Mouse (Mus musculus) intestine, embryonic 15.5 days (tissue): Measurements from ENCODE around the gene Prpf6. TPM values are rescaled to one million over a fixed set of nuclear protein-coding genes. Genes with fewer than 3 reads are reported as not detected.

Source experiments
- ATAC-seq: fragments of 200-750 bp; cut with Nextera tagmentation; 2 replicates; pipeline ENCODE4 v1.8.0; 2017; ENCODE audit warnings: moderate TSS enrichment, moderate library complexity
- H3K27ac ChIP-seq: fragments of 300-500 bp; sonication (generic); 2 replicates; pipeline ENCODE4 v1.5.1; 2015; ENCODE audit warnings: mild to moderate bottlenecking, inconsistent platforms
- H3K27me3 ChIP-seq: fragments of 300-500 bp; sonication (generic); replicated peaks from 2 replicates; pipeline ENCODE4 v1.6.1; 2015; ENCODE audit warnings: inconsistent platforms
- H3K36me3 ChIP-seq: fragments of 300-500 bp; sonication (generic); 2 replicates; pipeline ENCODE4 v1.6.1; 2015; ENCODE audit warnings: inconsistent platforms
- H3K4me1 ChIP-seq: fragments of 300-500 bp; sonication (generic); replicated peaks from 2 replicates; pipeline ENCODE4 v1.6.1; 2015; ENCODE audit warnings: inconsistent platforms
- H3K4me2 ChIP-seq: fragments of 300-500 bp; sonication (generic); replicated peaks from 2 replicates; pipeline ENCODE4 v1.6.1; 2015; ENCODE audit warnings: mild to moderate bottlenecking, inconsistent platforms
- H3K4me3 ChIP-seq: fragments of 300-500 bp; sonication (generic); replicated peaks from 2 replicates; pipeline ENCODE4 v1.5.1; 2015; ENCODE audit warnings: inconsistent platforms
- H3K9ac ChIP-seq: fragments of 300-500 bp; sonication (generic); 2 replicates; pipeline ENCODE4 v1.6.1; 2015; ENCODE audit warnings: inconsistent platforms
- H3K9me3 ChIP-seq: fragments of 300-500 bp; sonication (generic); 2 replicates; pipeline ENCODE4 v1.6.1; 2016; ENCODE audit warnings: inconsistent platforms
- WGBS: fragments of 180-500 bp; shearing (Covaris S2); methylation state at CpG from one replicate; pipeline ENCODE4 v1.1.7; 2015; 5-methylcytosine and 5-hydroxymethylcytosine counted together
- polyA plus RNA-seq: library from polyadenylated mRNA; unstranded; fragments of >200 nt; fragmentation: Nextera tagmentation; extraction: Ambion mirVana; gene quantifications from 2 replicates; pipeline ENCODE4 v1.2.1, GENCODE M21; 2015

The Prpf6 gene
- polyA plus RNA-seq, 1 experiment from 2014 or later, result 50.5 TPM

DNA sequence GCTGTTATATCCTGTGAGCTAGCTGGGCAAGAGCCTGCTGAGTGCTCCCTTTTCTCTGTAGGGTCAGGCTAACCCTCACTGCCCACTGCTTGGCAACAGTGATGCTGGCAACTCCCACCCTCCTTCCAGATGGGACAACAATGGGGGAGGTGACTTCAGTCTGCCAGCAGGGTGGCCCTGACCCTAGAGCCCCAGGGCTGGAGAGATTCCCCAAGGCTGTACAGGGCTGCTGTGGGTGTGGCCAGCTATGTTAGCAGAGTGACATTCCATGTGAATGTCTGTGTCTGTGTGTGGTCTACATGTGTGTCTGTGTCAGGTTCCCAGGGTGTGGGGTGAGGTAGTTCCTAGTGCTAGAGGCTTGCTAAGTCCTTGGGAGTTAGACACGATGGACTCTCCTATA, 81.8 kb downstream of the Prpf6 start:
- Histone ChIP-seq H3K27me3 (peaks cover 61% of the 10 kb centered on the region), H3K27ac (no peak overlapping the region), H3K4me3 (no peak overlapping the region), H3K4me1 (peaks cover 19% of the 10 kb centered on the region), H3K9ac (no peak overlapping the region), H3K4me2 (no peak overlapping the region), H3K36me3 (no peaks in the 10 kb centered on the region), H3K9me3 (no peaks in the 10 kb centered on the region)
- ATAC-seq, result no peak
- 41% methylated on average over 1 of the region's 1 CpGs for WGBS

DNA sequence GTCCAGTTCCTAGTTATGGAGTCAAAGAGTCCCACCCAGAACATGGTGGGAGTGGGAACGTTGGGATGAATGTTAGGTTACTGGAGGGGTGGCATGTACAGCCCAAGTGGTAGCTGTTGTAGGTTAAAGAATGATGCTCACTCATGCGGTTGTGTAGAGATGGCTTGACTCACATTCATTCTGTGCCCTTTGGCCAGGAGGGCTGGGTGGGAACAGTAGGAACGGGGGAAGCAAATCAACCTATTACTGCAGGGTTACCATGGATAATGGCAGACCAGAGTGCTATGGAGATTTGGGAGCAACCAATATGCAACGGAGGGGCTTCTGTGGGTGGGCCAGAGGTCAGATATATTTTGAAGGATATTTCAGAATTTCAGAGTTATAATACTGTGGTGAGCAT, 83.3 kb downstream of the Prpf6 start:
- Histone ChIP-seq H3K9ac (no peak overlapping the region), H3K27me3 (peaks cover 49% of the 10 kb centered on the region), H3K4me2 (no peak overlapping the region), H3K9me3 (no peaks in the 10 kb centered on the region), H3K4me1 (peaks cover 24% of the 10 kb centered on the region), H3K27ac (no peak overlapping the region), H3K4me3 (no peak overlapping the region), H3K36me3 (no peaks in the 10 kb centered on the region)
- 77% methylated on average over 4 of the region's 4 CpGs for WGBS
- no peak for ATAC-seq

DNA sequence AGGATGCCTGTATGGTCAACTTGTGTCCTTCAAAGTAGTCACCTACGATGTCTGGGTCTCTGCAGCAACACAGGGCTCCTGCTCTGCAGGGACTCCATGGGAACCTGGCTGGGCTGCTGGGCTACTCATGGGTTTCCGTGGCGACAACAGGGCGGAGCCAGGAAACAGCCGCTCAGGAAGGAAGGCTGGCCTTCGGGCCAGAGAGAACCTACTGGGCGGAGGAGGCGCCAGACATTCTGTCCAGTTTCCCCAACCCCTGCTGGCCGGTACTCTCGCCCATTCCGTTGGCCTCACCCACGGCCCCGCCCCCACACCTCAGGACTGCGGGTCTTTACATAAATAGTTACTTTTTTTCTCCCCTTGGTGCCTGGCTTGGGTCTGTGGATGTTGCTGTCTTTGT, 83.8 kb downstream of the Prpf6 start:
- Histone ChIP-seq H3K4me3 (no peak overlapping the region), H3K9ac (no peak overlapping the region), H3K27me3 (peaks cover 44% of the 10 kb centered on the region), H3K9me3 (no peaks in the 10 kb centered on the region), H3K4me2 (peak overlapping the region; percentile 45), H3K27ac (no peak overlapping the region), H3K4me1 (peaks cover 22% of the 10 kb centered on the region), H3K36me3 (no peaks in the 10 kb centered on the region)
- no peak for ATAC-seq
- WGBS, result 3% methylated on average over 14 of the region's 14 CpGs

DNA sequence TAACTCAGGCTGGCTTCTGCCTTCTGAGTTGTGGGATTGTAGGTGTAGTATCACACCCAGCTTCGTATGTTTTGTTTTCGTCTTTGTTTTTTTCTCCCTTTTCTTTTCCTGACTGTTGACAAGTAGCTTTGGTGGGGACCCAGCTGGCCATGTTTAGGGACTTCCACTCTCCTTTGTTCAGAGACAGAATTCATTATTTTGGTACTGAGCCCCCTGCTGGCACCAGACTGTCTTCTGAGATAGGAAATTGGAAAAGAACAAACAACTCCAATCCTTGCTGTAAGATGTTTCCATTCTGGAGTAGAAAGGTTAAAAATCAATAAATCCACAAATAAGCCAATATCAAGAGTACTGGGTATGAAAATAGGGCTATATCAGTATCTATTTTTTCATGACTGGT, 84.8 kb downstream of the Prpf6 start:
- no peak for ATAC-seq
- Histone ChIP-seq H3K36me3 (no peaks in the 10 kb centered on the region), H3K9ac (no peak overlapping the region), H3K27ac (no peak overlapping the region), H3K27me3 (peaks cover 39% of the 10 kb centered on the region), H3K9me3 (no peaks in the 10 kb centered on the region), H3K4me3 (no peak overlapping the region), H3K4me2 (no peak overlapping the region), H3K4me1 (peaks cover 16% of the 10 kb centered on the region)
- 59% methylated on average over 2 of the region's 2 CpGs for WGBS

DNA sequence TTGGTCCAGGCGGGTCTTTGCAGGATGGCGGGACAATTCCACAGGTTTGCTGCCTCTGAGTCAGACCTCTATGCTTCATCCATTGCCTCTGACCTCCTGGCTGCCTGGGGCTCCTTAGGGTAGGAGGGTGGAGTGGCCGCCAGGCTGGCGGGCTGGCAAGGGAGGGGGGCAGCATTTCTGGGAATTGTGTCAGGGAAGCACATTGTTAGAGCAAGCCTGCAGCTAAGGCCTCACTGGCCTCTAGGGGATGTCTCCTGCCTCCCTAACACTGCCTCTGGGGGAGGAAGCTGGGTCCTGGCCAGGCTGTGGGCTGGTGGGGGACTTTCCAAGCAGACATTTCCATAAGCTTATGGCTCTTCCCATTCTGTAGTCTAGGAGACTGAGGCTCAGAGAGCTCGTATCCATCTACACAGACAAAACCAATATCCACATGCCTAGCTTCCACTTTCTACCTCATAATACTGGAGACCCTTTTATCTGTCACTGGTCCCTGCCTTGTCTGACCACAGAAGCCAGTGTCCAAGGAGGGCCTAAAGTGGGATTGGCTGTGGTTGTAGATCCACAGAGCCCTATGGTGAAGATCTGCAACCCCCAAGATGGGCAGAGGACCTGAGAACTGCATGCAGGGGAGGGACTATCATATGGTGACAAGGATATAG, 85.6 kb downstream of the Prpf6 start:
- 0 out of 2 replicates have a peak overlapping the region, but pooled peaks have one; percentile 20 for H3K27ac ChIP-seq
- WGBS, result 66% methylated on average over 5 of the region's 5 CpGs
- H3K9ac ChIP-seq, result no peak overlapping the region

DNA sequence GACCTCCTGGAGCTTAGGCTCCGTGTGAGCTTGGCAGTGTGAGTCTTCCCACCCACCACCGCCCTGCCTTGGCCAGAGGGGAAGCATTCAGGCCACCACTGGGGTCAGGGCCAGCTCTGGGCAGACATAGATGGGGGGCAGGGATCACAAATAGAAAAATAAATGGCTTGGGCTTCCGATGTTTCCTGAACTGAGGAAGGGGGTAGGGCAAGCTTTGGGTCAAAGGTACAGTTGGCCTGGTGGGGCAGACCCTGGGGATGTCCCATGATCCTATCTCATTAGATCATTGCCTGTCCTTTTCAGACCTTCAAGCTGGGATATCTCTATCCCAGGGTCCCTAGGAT, 86.1 kb downstream of the Prpf6 start:
- Histone ChIP-seq H3K36me3 (no peaks in the 10 kb centered on the region), H3K9me3 (no peaks in the 10 kb centered on the region), H3K4me1 (peaks cover 14% of the 10 kb centered on the region; the same call in 1 of the 2 replicates), H3K4me2 (no peak overlapping the region), H3K9ac (no peak overlapping the region), H3K27ac (0 out of 2 replicates have a peak overlapping the region, but pooled peaks have one; percentile 20), H3K27me3 (peaks cover 26% of the 10 kb centered on the region), H3K4me3 (no peak overlapping the region)
- ATAC-seq, result no peak
- 51% methylated on average over 3 of the region's 3 CpGs for WGBS

More for the DNA sequence above, 85.6 kb downstream of the Prpf6 start:
- Histone ChIP-seq H3K36me3 (no peaks in the 10 kb centered on the region), H3K9me3 (no peaks in the 10 kb centered on the region), H3K27me3 (peaks cover 31% of the 10 kb centered on the region), H3K4me2 (no peak overlapping the region), H3K4me1 (peaks cover 14% of the 10 kb centered on the region; the same call in 1 of the 2 replicates), H3K4me3 (no peak overlapping the region)
- no peak for ATAC-seq

DNA sequence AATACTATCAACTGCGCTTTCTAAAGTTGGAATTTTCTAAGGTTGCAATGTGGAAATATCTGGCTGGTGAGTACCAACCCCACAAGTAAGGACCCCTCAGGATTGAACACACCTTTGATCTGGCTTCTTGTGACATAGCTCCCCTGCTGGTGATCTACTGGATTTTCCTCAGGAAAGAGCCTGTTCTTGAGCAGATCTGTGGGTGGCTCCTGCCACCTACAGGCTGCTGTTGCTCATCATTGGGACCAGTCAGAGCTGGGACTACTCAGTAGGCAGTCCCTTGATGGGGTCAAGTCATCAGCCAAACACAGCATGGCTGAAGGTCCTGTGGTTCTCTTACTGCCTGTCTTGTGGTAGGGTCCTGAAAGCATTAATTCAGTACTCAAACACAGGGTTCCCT, 87.1 kb downstream of the Prpf6 start:
- no peak overlapping the region for H3K4me2 ChIP-seq
- peaks cover 16% of the 10 kb centered on the region for H3K27me3 ChIP-seq
- WGBS, result 45% methylated on average over 1 of the region's 1 CpGs
- no peak overlapping the region for H3K27ac ChIP-seq
- peaks cover 14% of the 10 kb centered on the region; the same call in 1 of the 2 replicates for H3K4me1 ChIP-seq
- ATAC-seq, result peak; percentile 76
- H3K9me3 ChIP-seq, result no peaks in the 10 kb centered on the region
- no peak overlapping the region for H3K4me3 ChIP-seq
- no peaks in the 10 kb centered on the region for H3K36me3 ChIP-seq
- no peak overlapping the region for H3K9ac ChIP-seq

DNA sequence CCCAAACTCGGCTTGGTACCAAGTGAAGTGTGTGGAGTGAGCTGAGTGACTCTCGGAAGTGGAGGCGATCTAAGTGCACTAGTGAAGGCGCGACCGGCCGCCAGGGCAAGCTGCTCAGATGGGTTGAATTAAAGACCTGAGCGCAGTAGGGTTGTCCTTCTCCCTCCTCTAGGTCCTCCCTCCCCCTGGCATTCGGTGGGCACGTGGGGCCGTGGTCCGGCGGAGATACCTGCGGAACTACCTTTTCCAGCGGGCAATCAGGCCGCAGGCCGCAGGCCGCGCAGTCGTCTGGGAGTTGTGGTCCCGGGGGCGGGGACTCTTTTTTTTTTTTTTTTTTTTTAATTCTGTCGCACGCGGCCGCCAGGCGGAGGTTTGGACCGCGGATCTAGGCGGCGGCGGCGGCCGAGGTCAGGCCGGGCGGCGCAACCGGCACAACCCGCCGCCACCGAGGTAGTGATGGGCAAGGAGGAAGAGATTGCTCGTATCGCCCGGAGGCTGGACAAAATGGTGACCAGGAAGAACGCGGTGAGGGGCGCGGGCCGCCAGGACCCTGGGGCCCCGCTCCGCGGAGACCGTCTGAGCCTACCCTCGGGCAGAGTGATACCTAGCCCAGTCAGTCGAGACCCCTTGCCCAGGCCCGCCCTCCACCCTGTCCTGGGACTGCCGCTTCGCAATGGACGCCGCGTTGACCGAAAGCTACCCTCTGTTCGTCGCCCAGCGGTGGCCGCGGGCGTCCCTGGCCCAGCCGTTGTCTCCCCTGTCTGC, 88.5 kb downstream of the Prpf6 start, which contains the start of gene Tcea2:
Gene Tcea2 (plus strand): TSS at position 360 of the 765 bp plus-strand sequence.
- peak; percentile 70 for ATAC-seq
- Histone ChIP-seq H3K4me3 (peak within 1 kb of the TSS; percentile 71), H3K27me3 (peaks cover 5% of the 10 kb centered on the region; the same call in 1 of the 2 replicates), H3K4me1 (peaks cover 14% of the 10 kb centered on the region; the same call in 1 of the 2 replicates), H3K9me3 (no peaks in the 10 kb centered on the region), H3K9ac (peak within 1 kb of the TSS; percentile 83), H3K27ac (peak within 1 kb of the TSS; percentile 38; the same call in 1 of the 2 replicates), H3K36me3 (no peaks in the 10 kb centered on the region), H3K4me2 (peak within 1 kb of the TSS; percentile 93)
- WGBS, result under 1% methylated on average over 56 of the region's 69 CpGs

DNA sequence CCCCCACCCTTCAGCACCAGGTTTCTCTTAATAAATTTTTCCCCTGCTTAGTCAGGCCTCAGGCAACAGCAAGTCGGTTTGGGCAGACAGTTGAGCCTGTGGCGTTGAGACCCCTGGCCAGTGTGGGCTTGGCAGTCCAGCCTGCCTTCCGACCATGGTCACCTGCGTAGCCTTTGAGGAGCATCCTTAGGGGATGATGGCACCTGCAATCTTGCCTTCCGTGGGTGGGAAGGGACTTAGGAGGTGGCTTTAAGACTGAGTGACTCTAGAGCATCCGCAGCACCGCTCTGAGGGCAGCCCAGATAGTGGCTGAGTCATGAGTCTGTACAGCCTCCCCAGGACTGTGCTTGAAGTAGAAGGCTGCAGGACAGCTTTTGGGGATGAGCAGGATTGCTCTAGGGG, 89.0 kb downstream of the Prpf6 start:
- H3K4me2 ChIP-seq, result peak overlapping the region; percentile 93
- peak overlapping the region; percentile 38; the same call in 1 of the 2 replicates for H3K27ac ChIP-seq
- H3K36me3 ChIP-seq, result no peaks in the 10 kb centered on the region
- H3K4me1 ChIP-seq, result peaks cover 10% of the 10 kb centered on the region; the same call in 1 of the 2 replicates
- ATAC-seq, result peak; percentile 29
- peaks cover 5% of the 10 kb centered on the region; the same call in 1 of the 2 replicates for H3K27me3 ChIP-seq
- H3K9me3 ChIP-seq, result no peaks in the 10 kb centered on the region
- 14% methylated on average over 7 of the region's 7 CpGs for WGBS
- peak overlapping the region; percentile 83 for H3K9ac ChIP-seq
- H3K4me3 ChIP-seq, result peak overlapping the region; percentile 71

DNA sequence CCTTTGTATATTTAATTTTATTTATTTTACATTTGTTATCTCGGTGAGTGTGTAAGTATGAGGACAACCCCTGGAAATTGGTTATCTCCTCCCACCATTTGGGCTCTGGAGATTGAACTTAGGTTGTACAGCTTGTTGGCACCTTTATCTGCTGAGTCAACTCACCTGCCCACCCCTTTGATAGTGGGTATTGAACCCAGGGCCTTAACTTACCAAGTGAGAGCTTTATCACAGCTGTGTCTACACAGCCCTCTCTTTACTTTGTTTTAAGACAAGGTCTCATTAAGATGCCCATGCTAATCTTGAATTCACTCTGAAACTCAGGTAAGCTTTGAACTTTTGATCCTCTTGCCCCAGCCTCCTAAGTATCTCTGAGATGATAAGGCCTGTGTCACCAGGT, 90.3 kb downstream of the Prpf6 start:
- ATAC-seq, result no peak
- H3K27me3 ChIP-seq, result peaks cover 5% of the 10 kb centered on the region; the same call in 1 of the 2 replicates
- H3K9me3 ChIP-seq, result no peaks in the 10 kb centered on the region
- no peak overlapping the region for H3K4me2 ChIP-seq
- H3K4me3 ChIP-seq, result no peak overlapping the region
- WGBS, result 67% methylated on average over 1 of the region's 1 CpGs
- no peak overlapping the region for H3K9ac ChIP-seq
- H3K36me3 ChIP-seq, result no peaks in the 10 kb centered on the region; the same call in 1 of the 2 replicates
- peaks cover 9% of the 10 kb centered on the region; the same call in 1 of the 2 replicates for H3K4me1 ChIP-seq
- H3K27ac ChIP-seq, result no peak overlapping the region

DNA sequence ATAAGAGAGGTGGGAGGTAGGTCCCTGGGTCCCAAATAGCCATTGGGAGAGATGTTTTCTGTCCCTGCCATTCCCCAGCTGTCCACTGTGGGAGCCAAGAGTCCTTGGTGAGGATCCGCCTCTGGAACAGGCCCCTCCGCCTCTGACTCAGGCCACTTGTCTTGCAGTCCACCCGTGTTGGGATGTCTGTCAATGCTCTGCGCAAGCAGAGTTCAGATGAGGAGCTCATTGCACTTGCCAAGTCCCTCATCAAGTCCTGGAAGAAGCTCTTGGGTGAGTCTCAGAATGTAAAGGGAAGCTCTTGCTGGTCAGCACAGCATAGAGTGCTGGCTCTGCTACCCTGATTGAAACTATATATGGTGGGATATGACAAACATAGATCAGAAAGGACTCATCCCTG, 91.7 kb downstream of the Prpf6 start:
- no peak overlapping the region for H3K4me2 ChIP-seq
- no peak for ATAC-seq
- no peaks in the 10 kb centered on the region; the same call in 1 of the 2 replicates for H3K36me3 ChIP-seq
- H3K9ac ChIP-seq, result no peak overlapping the region
- no peak overlapping the region for H3K4me3 ChIP-seq
- no peaks in the 10 kb centered on the region for H3K9me3 ChIP-seq
- H3K27ac ChIP-seq, result no peak overlapping the region
- H3K4me1 ChIP-seq, result peaks cover 9% of the 10 kb centered on the region; the same call in 1 of the 2 replicates
- WGBS, result 65% methylated on average over 4 of the region's 4 CpGs
- 0 out of 2 replicates have a peak, but pooled peaks cover 5% of the 10 kb centered on the region for H3K27me3 ChIP-seq

DNA sequence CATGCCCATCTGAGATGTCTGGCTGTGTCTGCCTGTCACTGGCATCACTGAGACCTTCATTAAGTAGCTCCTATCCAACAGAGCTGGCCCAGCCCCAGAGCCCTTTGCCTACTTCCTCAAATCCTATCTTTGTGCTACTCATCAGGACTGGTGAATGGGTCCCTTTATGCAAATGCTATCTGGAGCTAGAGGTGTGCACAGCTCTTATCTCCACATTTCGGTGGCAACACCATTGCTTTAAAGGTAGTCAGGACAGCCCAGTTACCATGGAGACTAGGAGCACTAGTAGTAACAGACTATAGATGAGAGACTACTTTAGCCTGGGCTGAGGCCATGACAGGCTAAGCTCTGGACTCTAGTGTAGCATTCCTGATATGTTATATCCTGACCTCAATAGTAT, 93.0 kb downstream of the Prpf6 start:
- ATAC-seq, result no peak
- Histone ChIP-seq H3K9ac (no peak overlapping the region), H3K4me2 (no peak overlapping the region), H3K27me3 (0 out of 2 replicates have a peak, but pooled peaks cover 5% of the 10 kb centered on the region), H3K36me3 (no peaks in the 10 kb centered on the region; the same call in 1 of the 2 replicates), H3K27ac (no peak overlapping the region), H3K4me1 (peaks cover 5% of the 10 kb centered on the region; the same call in 1 of the 2 replicates), H3K4me3 (no peak overlapping the region), H3K9me3 (no peaks in the 10 kb centered on the region)
- WGBS, result 73% methylated on average over 1 of the region's 1 CpGs
